Mouse (Mus musculus): Measurements from ENCODE around the gene Cd300e. TPM values are rescaled to one million over a fixed set of nuclear protein-coding genes. Genes with fewer than 3 reads are reported as not detected.

Cd300e gene
- 0.98 and 1.1 TPM in 2 replicates for polyA plus RNA-seq (2015; fragmentation: Nextera tagmentation; extraction: Ambion mirVana)

GRCm38 (mm10) chr11:115062077-115062476 lies at the start of gene Cd300e:
Cd300e (minus strand) TSS chr11:115062177.
- H3K4me2 ChIP-seq (ENCODE audit: low read depth, low read length), result no peak within 1 kb of the TSS; the same call in 1 of the 2 replicates
- DNase-seq (no peak), ATAC-seq (no peak)
- H3K4me1 ChIP-seq (ENCODE audit: insufficient read depth), result no peaks in the 10 kb centered on the region; the same call in 1 of the 2 replicates
- no peaks in the 10 kb centered on the region for H3K36me3 ChIP-seq (replicated peaks; ENCODE audit: insufficient read depth, low read length)
- H3K9ac ChIP-seq (replicated peaks), result no peak within 1 kb of the TSS
- H3K27ac ChIP-seq (ENCODE audit: low read depth), result no peak within 1 kb of the TSS
- H3K9me3 ChIP-seq (ENCODE audit: low read length), result no peaks in the 10 kb centered on the region
- no peaks in the 10 kb centered on the region for H3K27me3 ChIP-seq (ENCODE audit: insufficient read depth, low read length)
- no peak within 1 kb of the TSS for H3K4me3 ChIP-seq (ENCODE audit: low read depth, low read length)
- TF ChIP-seq CTCF (IDR thresholded peaks at IDR 0.05; ENCODE audit: low read depth), result no peak
- no peak for TF ChIP-seq EP300 (IDR thresholded peaks at IDR 0.05; ENCODE audit: low read depth)
- WGBS (ENCODE audit: insufficient replicate concordance), result 34% methylated on average over 5 of the region's 5 CpGs

GRCm38 (mm10) chr11:115110271-115110670 lies 48.3 kb upstream of the Cd300e start:
- no peak overlapping the region for H3K27ac ChIP-seq (ENCODE audit: low read depth)
- no peaks in the 10 kb centered on the region for H3K4me1 ChIP-seq (ENCODE audit: insufficient read depth)
- H3K9ac ChIP-seq (replicated peaks), result no peak overlapping the region
- no peak overlapping the region for H3K4me3 ChIP-seq (ENCODE audit: low read depth, low read length)
- TF ChIP-seq EP300 (IDR thresholded peaks at IDR 0.05; ENCODE audit: low read depth), result no peak
- TF ChIP-seq CTCF (IDR thresholded peaks at IDR 0.05; ENCODE audit: low read depth), result no peak
- ATAC-seq (no peak), DNase-seq (no peak)
- H3K4me2 ChIP-seq (ENCODE audit: low read depth, low read length), result no peak overlapping the region
- no peaks in the 10 kb centered on the region for H3K36me3 ChIP-seq (replicated peaks; ENCODE audit: insufficient read depth, low read length)
- H3K9me3 ChIP-seq (ENCODE audit: low read length), result no peaks in the 10 kb centered on the region
- no peaks in the 10 kb centered on the region for H3K27me3 ChIP-seq (ENCODE audit: insufficient read depth, low read length)
- WGBS (ENCODE audit: insufficient replicate concordance), result 41% methylated on average over 5 of the region's 5 CpGs

- 83% methylated on average over 8 of the region's 8 CpGs for WGBS (ENCODE audit: insufficient replicate concordance)
- Histone ChIP-seq H3K9ac (replicated peaks) (no peak overlapping the region), H3K4me1 (ENCODE audit: insufficient read depth) (no peaks in the 10 kb centered on the region), H3K4me2 (ENCODE audit: low read depth, low read length) (no peak overlapping the region), H3K9me3 (ENCODE audit: low read length) (no peaks in the 10 kb centered on the region), H3K4me3 (ENCODE audit: low read depth, low read length) (no peak overlapping the region), H3K27me3 (ENCODE audit: insufficient read depth, low read length) (no peaks in the 10 kb centered on the region), H3K27ac (ENCODE audit: low read depth) (no peak overlapping the region), H3K36me3 (replicated peaks; ENCODE audit: insufficient read depth, low read length) (no peaks in the 10 kb centered on the region)
- TF ChIP-seq CTCF (IDR thresholded peaks at IDR 0.05; ENCODE audit: low read depth), result no peak
- no peak for TF ChIP-seq EP300 (IDR thresholded peaks at IDR 0.05; ENCODE audit: low read depth)
- ATAC-seq (no peak), DNase-seq (no peak)
Measured at GRCm38 (mm10) chr11:115108176-115108575, 46.2 kb upstream of the Cd300e start.

GRCm38 (mm10) chr11:115107403-115107916 lies 45.5 kb upstream of the Cd300e start:
- ATAC-seq, result no peak
- Histone ChIP-seq H3K9me3 (ENCODE audit: low read length) (no peaks in the 10 kb centered on the region), H3K9ac (replicated peaks) (no peak overlapping the region), H3K27ac (ENCODE audit: low read depth) (no peak overlapping the region), H3K4me2 (ENCODE audit: low read depth, low read length) (no peak overlapping the region), H3K27me3 (ENCODE audit: insufficient read depth, low read length) (no peaks in the 10 kb centered on the region), H3K36me3 (replicated peaks; ENCODE audit: insufficient read depth, low read length) (no peaks in the 10 kb centered on the region), H3K4me3 (ENCODE audit: low read depth, low read length) (no peak overlapping the region), H3K4me1 (ENCODE audit: insufficient read depth) (no peaks in the 10 kb centered on the region)
- TF ChIP-seq CTCF (IDR thresholded peaks at IDR 0.05; ENCODE audit: low read depth) (no peak), EP300 (IDR thresholded peaks at IDR 0.05; ENCODE audit: low read depth) (no peak)
- no peak for DNase-seq
- WGBS (ENCODE audit: insufficient replicate concordance), result 52% methylated on average over 4 of the region's 4 CpGs

- Histone ChIP-seq H3K27ac (ENCODE audit: low read depth) (no peak overlapping the region), H3K36me3 (replicated peaks; ENCODE audit: insufficient read depth, low read length) (no peaks in the 10 kb centered on the region), H3K4me2 (ENCODE audit: low read depth, low read length) (no peak overlapping the region), H3K4me3 (ENCODE audit: low read depth, low read length) (no peak overlapping the region), H3K4me1 (ENCODE audit: insufficient read depth) (no peaks in the 10 kb centered on the region), H3K9me3 (ENCODE audit: low read length) (no peaks in the 10 kb centered on the region), H3K27me3 (ENCODE audit: insufficient read depth, low read length) (no peaks in the 10 kb centered on the region), H3K9ac (replicated peaks) (no peak overlapping the region)
- no peak for TF ChIP-seq CTCF (IDR thresholded peaks at IDR 0.05; ENCODE audit: low read depth)
- no peak for TF ChIP-seq EP300 (IDR thresholded peaks at IDR 0.05; ENCODE audit: low read depth)
- whole genome bisulfite sequencing (ENCODE audit: insufficient replicate concordance), result 41% methylated on average over 2 of the region's 2 CpGs
- no peak for ATAC-seq
- DNase-seq, result no peak
Measured at GRCm38 (mm10) chr11:115106638-115107037, 44.7 kb upstream of the Cd300e start.

- 64% methylated on average over 8 of the region's 8 CpGs for WGBS (ENCODE audit: insufficient replicate concordance)
- H3K4me1 ChIP-seq (ENCODE audit: insufficient read depth), result no peaks in the 10 kb centered on the region
- H3K9ac ChIP-seq (replicated peaks), result no peak overlapping the region
- TF ChIP-seq EP300 (IDR thresholded peaks at IDR 0.05; ENCODE audit: low read depth), result no peak
- TF ChIP-seq CTCF (IDR thresholded peaks at IDR 0.05; ENCODE audit: low read depth), result no peak
- DNase-seq (no peak), ATAC-seq (no peak)
- no peak overlapping the region for H3K27ac ChIP-seq (ENCODE audit: low read depth)
- no peaks in the 10 kb centered on the region for H3K27me3 ChIP-seq (ENCODE audit: insufficient read depth, low read length)
- H3K9me3 ChIP-seq (ENCODE audit: low read length), result no peaks in the 10 kb centered on the region
- no peak overlapping the region for H3K4me3 ChIP-seq (ENCODE audit: low read depth, low read length)
- no peak overlapping the region for H3K4me2 ChIP-seq (ENCODE audit: low read depth, low read length)
- no peaks in the 10 kb centered on the region for H3K36me3 ChIP-seq (replicated peaks; ENCODE audit: insufficient read depth, low read length)
Measured at GRCm38 (mm10) chr11:115104769-115105563, 43.0 kb upstream of the Cd300e start.

Measured in liver, postnatal 0 days (tissue).